Mouse (Mus musculus): ENCODE measurements around the gene Foxn3. TPM values are rescaled to one million over a fixed set of nuclear protein-coding genes. Genes with fewer than 3 reads are reported as not detected.
A peak's percentile ranks its signal among the peaks of the same experiment; 100 is the strongest.

Foxn3 gene
- polyA plus RNA-seq, 1 experiment, result 28.9 TPM

GRCm38 (mm10) chr12:99284419-99285069 is 278.8 kb downstream of the Foxn3 start:
- Histone ChIP-seq H3K27ac (replicated peaks; ENCODE audit: low read depth, low read length) (no peak overlapping the region), H3K4me1 (ENCODE audit: control insufficient read depth, insufficient read depth, insufficient read length, low read length) (peaks cover 40% of the 10 kb centered on the region), H3K4me3 (ENCODE audit: insufficient read depth, low read depth, low read length) (no peak overlapping the region)

GRCm38 (mm10) chr12:99280826-99281225 is 282.6 kb downstream of the Foxn3 start:
- no peak overlapping the region for H3K27ac ChIP-seq (replicated peaks; ENCODE audit: low read depth, low read length)
- H3K4me1 ChIP-seq (ENCODE audit: control insufficient read depth, insufficient read depth, insufficient read length, low read length), result peaks cover 27% of the 10 kb centered on the region

GRCm38 (mm10) chr12:99280291-99280690 is 283.1 kb downstream of the Foxn3 start:
- H3K4me1 ChIP-seq (ENCODE audit: control insufficient read depth, insufficient read depth, insufficient read length, low read length), result peaks cover 25% of the 10 kb centered on the region
- no peak overlapping the region for H3K4me3 ChIP-seq (ENCODE audit: insufficient read depth, low read depth, low read length)
- H3K27ac ChIP-seq (replicated peaks; ENCODE audit: low read depth, low read length), result no peak overlapping the region

More at GRCm38 (mm10) chr12:99280826-99281225, 282.6 kb downstream of the Foxn3 start:
- no peak overlapping the region for H3K4me3 ChIP-seq (ENCODE audit: insufficient read depth, low read depth, low read length)

- Histone ChIP-seq H3K27ac (replicated peaks; ENCODE audit: low read depth, low read length) (0 out of 2 replicates have a peak overlapping the region, but pooled peaks have one; percentile 5), H3K4me1 (ENCODE audit: control insufficient read depth, insufficient read depth, insufficient read length, low read length) (peaks cover 19% of the 10 kb centered on the region)
Observed at GRCm38 (mm10) chr12:99279426-99279825, 284.0 kb downstream of the Foxn3 start.

GRCm38 (mm10) chr12:99274589-99274988 is 288.8 kb downstream of the Foxn3 start:
- Histone ChIP-seq H3K4me3 (ENCODE audit: insufficient read depth, low read depth, low read length) (no peak overlapping the region), H3K4me1 (ENCODE audit: control insufficient read depth, insufficient read depth, insufficient read length, low read length) (peaks cover 3% of the 10 kb centered on the region; the same call in 1 of the 2 replicates), H3K27ac (replicated peaks; ENCODE audit: low read depth, low read length) (no peak overlapping the region)

More at GRCm38 (mm10) chr12:99279426-99279825, 284.0 kb downstream of the Foxn3 start:
- no peak overlapping the region for H3K4me3 ChIP-seq (ENCODE audit: insufficient read depth, low read depth, low read length)

GRCm38 (mm10) chr12:99269396-99269795 is 294.0 kb downstream of the Foxn3 start:
- Histone ChIP-seq H3K4me3 (ENCODE audit: insufficient read depth, low read depth, low read length) (no peak overlapping the region), H3K27ac (replicated peaks; ENCODE audit: low read depth, low read length) (no peak overlapping the region), H3K4me1 (ENCODE audit: control insufficient read depth, insufficient read depth, insufficient read length, low read length) (peaks cover 12% of the 10 kb centered on the region)

- Histone ChIP-seq H3K27ac (replicated peaks; ENCODE audit: low read depth, low read length) (no peak overlapping the region), H3K4me1 (ENCODE audit: control insufficient read depth, insufficient read depth, insufficient read length, low read length) (peaks cover 16% of the 10 kb centered on the region), H3K4me3 (ENCODE audit: insufficient read depth, low read depth, low read length) (no peak overlapping the region)
Observed at GRCm38 (mm10) chr12:99268954-99269353, 294.4 kb downstream of the Foxn3 start.

- no peak overlapping the region for H3K27ac ChIP-seq (replicated peaks; ENCODE audit: low read depth, low read length)
- H3K4me3 ChIP-seq (ENCODE audit: insufficient read depth, low read depth, low read length), result no peak overlapping the region
- H3K4me1 ChIP-seq (ENCODE audit: control insufficient read depth, insufficient read depth, insufficient read length, low read length), result peaks cover 22% of the 10 kb centered on the region
Observed at GRCm38 (mm10) chr12:99267732-99268131, 295.6 kb downstream of the Foxn3 start.

- Histone ChIP-seq H3K4me1 (ENCODE audit: control insufficient read depth, insufficient read depth, insufficient read length, low read length) (peaks cover 27% of the 10 kb centered on the region), H3K4me3 (ENCODE audit: insufficient read depth, low read depth, low read length) (no peak overlapping the region), H3K27ac (replicated peaks; ENCODE audit: low read depth, low read length) (no peak overlapping the region)
Observed at GRCm38 (mm10) chr12:99266434-99266833, 296.9 kb downstream of the Foxn3 start.

GRCm38 (mm10) chr12:99265777-99266176 is 297.6 kb downstream of the Foxn3 start:
- no peak overlapping the region for H3K4me3 ChIP-seq (ENCODE audit: insufficient read depth, low read depth, low read length)
- H3K27ac ChIP-seq (replicated peaks; ENCODE audit: low read depth, low read length), result no peak overlapping the region; the same call in 1 of the 2 replicates
- H3K4me1 ChIP-seq (ENCODE audit: control insufficient read depth, insufficient read depth, insufficient read length, low read length), result peaks cover 29% of the 10 kb centered on the region

GRCm38 (mm10) chr12:99264386-99264785 is 299.0 kb downstream of the Foxn3 start:
- H3K4me1 ChIP-seq (ENCODE audit: control insufficient read depth, insufficient read depth, insufficient read length, low read length), result peaks cover 33% of the 10 kb centered on the region
- 0 out of 2 replicates have a peak overlapping the region, but pooled peaks have one; percentile 23 for H3K27ac ChIP-seq (replicated peaks; ENCODE audit: low read depth, low read length)
- no peak overlapping the region for H3K4me3 ChIP-seq (ENCODE audit: insufficient read depth, low read depth, low read length)

GRCm38 (mm10) chr12:99263592-99264335 is 299.6 kb downstream of the Foxn3 start:
- Histone ChIP-seq H3K4me1 (ENCODE audit: control insufficient read depth, insufficient read depth, insufficient read length, low read length) (peaks cover 33% of the 10 kb centered on the region), H3K27ac (replicated peaks; ENCODE audit: low read depth, low read length) (0 out of 2 replicates have a peak overlapping the region, but pooled peaks have one; percentile 23), H3K4me3 (ENCODE audit: insufficient read depth, low read depth, low read length) (no peak overlapping the region)

- peaks cover 33% of the 10 kb centered on the region for H3K4me1 ChIP-seq (ENCODE audit: control insufficient read depth, insufficient read depth, insufficient read length, low read length)
- no peak overlapping the region for H3K27ac ChIP-seq (replicated peaks; ENCODE audit: low read depth, low read length)
- no peak overlapping the region for H3K4me3 ChIP-seq (ENCODE audit: insufficient read depth, low read depth, low read length)
Observed at GRCm38 (mm10) chr12:99262840-99263239, 300.5 kb downstream of the Foxn3 start.

- no peak overlapping the region for H3K4me3 ChIP-seq (ENCODE audit: insufficient read depth, low read depth, low read length)
- H3K27ac ChIP-seq (replicated peaks; ENCODE audit: low read depth, low read length), result no peak overlapping the region
- H3K4me1 ChIP-seq (ENCODE audit: control insufficient read depth, insufficient read depth, insufficient read length, low read length), result peaks cover 34% of the 10 kb centered on the region
Observed at GRCm38 (mm10) chr12:99262066-99262599, 301.2 kb downstream of the Foxn3 start.

- no peak overlapping the region for H3K4me3 ChIP-seq (ENCODE audit: insufficient read depth, low read depth, low read length)
- no peak overlapping the region for H3K27ac ChIP-seq (replicated peaks; ENCODE audit: low read depth, low read length)
- peaks cover 33% of the 10 kb centered on the region for H3K4me1 ChIP-seq (ENCODE audit: control insufficient read depth, insufficient read depth, insufficient read length, low read length)
Observed at GRCm38 (mm10) chr12:99260171-99260570, 303.2 kb downstream of the Foxn3 start.

Measured in brown adipose tissue, adult 24 weeks (tissue).